In genomic region chr5:113335732-113336131, GRCm38 (mm10) we compare ENCODE assay signal across 9 mouse cellular contexts. TPM values are rescaled to one million over a fixed set of nuclear protein-coding genes. Genes with fewer than 3 reads are reported as not detected.
A peak's percentile ranks its signal among the peaks of the same experiment; 100 is the strongest.
DNase-seq lines count a peak whose midpoint lies in the region; ATAC-seq lines count a peak whose summit lies in the region.
"Had no signal": no experiment of that assay in that cellular context is flagged by ENCODE, and none has a peak within 500 bp of the region (broad histone marks: within the 10 kb centered on the region; RNA-seq: fewer than 3 reads in every experiment).

No protein-coding gene starts in this region.

- peak overlapping the region; percentile 54; the same call in 1 of the 2 replicates for H3K9ac ChIP-seq in embryonic facial prominence, embryonic 13.5 days
- no peak overlapping the region for H3K9ac ChIP-seq in hindbrain, embryonic 14.5 days
- peak overlapping the region; percentile 4; the same call in 1 of the 2 replicates for H3K9ac ChIP-seq in neural tube, embryonic 11.5 days (ENCODE audit: low read length)

- peaks cover 20% of the 10 kb centered on the region for H3K4me1 ChIP-seq in embryonic facial prominence, embryonic 13.5 days
- H3K4me1 ChIP-seq in hindbrain, embryonic 14.5 days (replicated peaks; ENCODE audit: control insufficient read depth, insufficient read depth, low read length), result peaks cover 13% of the 10 kb centered on the region
- peaks cover 11% of the 10 kb centered on the region for H3K4me1 ChIP-seq in neural tube, embryonic 11.5 days (ENCODE audit: control insufficient read depth, insufficient read depth, low read length)

- H3K27ac ChIP-seq in embryonic facial prominence, embryonic 13.5 days, result no peak overlapping the region
- H3K27ac ChIP-seq in hindbrain, embryonic 14.5 days, result no peak overlapping the region
- no peak overlapping the region for H3K27ac ChIP-seq in neural tube, embryonic 11.5 days (ENCODE audit: low read depth, low read length)

- DNase-seq in kidney, adult 18-20 months, result peak; percentile 15
- DNase-seq in kidney, adult 8-10 months, result no peak
- no peak for DNase-seq in hindbrain, embryonic 14.5 days (ENCODE audit: low spot score)
- peak; percentile 68 for DNase-seq in neural tube, embryonic 11.5 days (ENCODE audit: low spot score)
- DNase-seq in urinary bladder, postnatal 10 days (ENCODE audit: low spot score), result no peak
- no peak for DNase-seq in thymus, postnatal 14 days

- under 1% methylated on average over 17 of the region's 17 CpGs for WGBS in embryonic facial prominence, embryonic 13.5 days
- under 1% methylated on average over 17 of the region's 17 CpGs for WGBS in hindbrain, embryonic 14.5 days
- WGBS in neural tube, embryonic 11.5 days, result 1% methylated on average over 17 of the region's 17 CpGs

- peak overlapping the region; percentile 56 for H3K4me2 ChIP-seq in embryonic facial prominence, embryonic 13.5 days
- peak overlapping the region; percentile 42 for H3K4me2 ChIP-seq in hindbrain, embryonic 14.5 days (replicated peaks)
- H3K4me2 ChIP-seq in neural tube, embryonic 11.5 days (ENCODE audit: low read depth), result peak overlapping the region; percentile 42

- peak overlapping the region; percentile 35 for H3K4me3 ChIP-seq in embryonic facial prominence, embryonic 13.5 days
- peak overlapping the region; percentile 14 for H3K4me3 ChIP-seq in hindbrain, embryonic 14.5 days (replicated peaks; ENCODE audit: low read length)
- peak overlapping the region; percentile 25 for H3K4me3 ChIP-seq in neural tube, embryonic 11.5 days (ENCODE audit: low read depth, low read length)

- H3K36me3 ChIP-seq in embryonic facial prominence, embryonic 13.5 days, result no peaks in the 10 kb centered on the region
- no peaks in the 10 kb centered on the region for H3K36me3 ChIP-seq in hindbrain, embryonic 14.5 days (replicated peaks; ENCODE audit: control insufficient read depth, insufficient read depth)
- H3K36me3 ChIP-seq in neural tube, embryonic 11.5 days (ENCODE audit: control insufficient read depth, insufficient read depth, low read length), result no peaks in the 10 kb centered on the region

- ATAC-seq in embryonic facial prominence, embryonic 13.5 days (ENCODE audit: insufficient number of reproducible peaks, insufficient read depth, low FRiP score, low TSS enrichment, low read depth), result no peak
- ATAC-seq in hindbrain, embryonic 14.5 days (ENCODE audit: low FRiP score), result no peak
- no peak for ATAC-seq in neural tube, embryonic 11.5 days (ENCODE audit: insufficient read depth, low FRiP score, low TSS enrichment)
- no peak for ATAC-seq in monocyte, adult 5-6 weeks (replicated peaks; ENCODE audit: insufficient number of reproducible peaks, low FRiP score, low TSS enrichment, poor library complexity, severe bottlenecking)

- peaks cover 84% of the 10 kb centered on the region for H3K27me3 ChIP-seq in embryonic facial prominence, embryonic 13.5 days
- H3K27me3 ChIP-seq in hindbrain, embryonic 14.5 days (ENCODE audit: control insufficient read depth, insufficient read depth, low read length), result peaks cover 53% of the 10 kb centered on the region
- peaks cover 50% of the 10 kb centered on the region for H3K27me3 ChIP-seq in neural tube, embryonic 11.5 days (ENCODE audit: control insufficient read depth, insufficient read depth, low read length)

- 0 out of 2 replicates have a peak, but pooled peaks cover 3% of the 10 kb centered on the region for H3K9me3 ChIP-seq in embryonic facial prominence, embryonic 13.5 days
- H3K9me3 ChIP-seq in hindbrain, embryonic 14.5 days (ENCODE audit: control insufficient read depth, low read length), result no peaks in the 10 kb centered on the region
- H3K9me3 ChIP-seq in neural tube, embryonic 11.5 days (ENCODE audit: control insufficient read depth, low read length), result peaks cover 2% of the 10 kb centered on the region; the same call in 1 of the 2 replicates

RNA-seq across cellular contexts. Expression of gene Aym1, which starts 21.4 kb away (rescaled TPM):
- polyA plus RNA-seq in embryonic facial prominence, embryonic 13.5 days (2015; fragmentation: Nextera tagmentation; extraction: Ambion mirVana), result not detected in 2 replicates
- not detected in 2 replicates for polyA plus RNA-seq in hindbrain, embryonic 14.5 days (2014; fragmentation: Nextera tagmentation; extraction: Ambion mirVana)
- polyA plus RNA-seq in neural tube, embryonic 11.5 days (2014; fragmentation: Nextera tagmentation; extraction: Ambion mirVana), result not detected in 2 replicates
- not detected in 3 replicates for total RNA-seq in monocyte, adult 5-6 weeks (2017)
- polyA plus RNA-seq: C2C12 had no signal

RNA-seq across cellular contexts. Expression of gene Sgsm1, which starts 25.1 kb away (rescaled TPM):
- polyA plus RNA-seq in embryonic facial prominence, embryonic 13.5 days (2015; fragmentation: Nextera tagmentation; extraction: Ambion mirVana), result 2.7 and 3.5 TPM in 2 replicates
- 14.8 and 15.0 TPM in 2 replicates for polyA plus RNA-seq in hindbrain, embryonic 14.5 days (2014; fragmentation: Nextera tagmentation; extraction: Ambion mirVana)
- polyA plus RNA-seq in neural tube, embryonic 11.5 days (2014; fragmentation: Nextera tagmentation; extraction: Ambion mirVana), result 8.5 and 10.7 TPM in 2 replicates
- 0.43 TPM in 1 of 3 replicates, not detected in the others for total RNA-seq in monocyte, adult 5-6 weeks (2017)

Comparison
In these comparisons a context has a peak if more than half of its experiments do, and no peak if none do; other contexts are left out.
1. DNase-seq: peak in kidney, adult 18-20 months (single experiment) and neural tube, embryonic 11.5 days (single experiment); none in kidney, adult 8-10 months (0 of 2), hindbrain, embryonic 14.5 days (single experiment), urinary bladder, postnatal 10 days (single experiment) and thymus, postnatal 14 days (single experiment).
2. Peak in every context shown above with its lines, with median percentiles within 50 percentile points of each other: H3K4me2 ChIP-seq and H3K4me3 ChIP-seq.